Mouse (Mus musculus) B cell, adult 2 months (primary cell): Measurements from ENCODE around the gene 1700023F06Rik.

Experiments used
- DNase-seq, 2 experiments: peaks; one replicate each; pipeline ENCODE4 v3.0.0; 2022

Gene 1700023F06Rik

GRCm38 (mm10) chr11:103161449-103161848 is 46.9 kb downstream of the 1700023F06Rik start:
- peak in 1 of 2 experiments; percentile 19 for DNase-seq

- DNase-seq: no peak
Measured at GRCm38 (mm10) chr11:103160738-103161137, 47.6 kb downstream of the 1700023F06Rik start.

- DNase-seq: peak; percentile 98
Measured at GRCm38 (mm10) chr11:103158621-103159478, 49.5 kb downstream of the 1700023F06Rik start.

GRCm38 (mm10) chr11:103149771-103150170 is 58.6 kb downstream of the 1700023F06Rik start:
- no peak for DNase-seq
